Mouse (Mus musculus) monocyte, adult 5-6 weeks (primary cell): ENCODE measurements around the gene Sigirr. TPM values are rescaled to one million over a fixed set of nuclear protein-coding genes. Genes with fewer than 3 reads are reported as not detected.

Experiments used
- ATAC-seq: fragments of 153-309, 156-312 bp; replicated peaks from 2 replicates; pipeline ENCODE4 v1.8.0; 2017; ENCODE audit warnings: mild to moderate bottlenecking; ENCODE audit not compliant: low TSS enrichment, insufficient number of reproducible peaks, severe bottlenecking, poor library complexity, low FRiP score
- total RNA-seq: library from RNA; stranded (forward); fragments of 200-1000, 200-491, 200-594 nt; gene quantifications from 3 replicates; pipeline ENCODE4 v1.2.3, GENCODE M21; 2017

The Sigirr gene
- total RNA-seq, 1 experiment from 2014 or later, result 9.1 TPM

GRCm38 (mm10) chr7:141115874-141116273, 15.5 kb upstream of the Sigirr start:
- no peak for ATAC-seq

DNA sequence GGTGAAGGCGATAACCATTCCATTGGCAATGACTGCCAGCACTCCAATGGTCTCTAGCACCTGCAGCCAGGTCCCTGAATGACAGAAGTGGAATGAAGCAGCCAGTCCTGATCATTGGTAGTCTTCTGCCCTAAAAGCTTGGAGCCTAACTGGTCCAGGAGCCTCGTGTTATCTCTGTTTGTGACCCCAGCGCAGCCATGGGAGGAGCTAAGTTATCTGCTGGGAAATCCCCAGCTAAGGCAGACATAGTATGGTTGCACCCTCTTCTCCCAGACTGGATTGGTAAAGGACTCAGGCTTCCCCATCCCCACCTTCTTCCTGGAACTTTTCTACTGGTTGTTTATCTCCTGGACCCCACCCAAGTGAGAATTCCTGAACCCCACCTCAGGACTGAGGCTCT, 2.8 kb upstream of the Sigirr start:
- no peak for ATAC-seq

DNA sequence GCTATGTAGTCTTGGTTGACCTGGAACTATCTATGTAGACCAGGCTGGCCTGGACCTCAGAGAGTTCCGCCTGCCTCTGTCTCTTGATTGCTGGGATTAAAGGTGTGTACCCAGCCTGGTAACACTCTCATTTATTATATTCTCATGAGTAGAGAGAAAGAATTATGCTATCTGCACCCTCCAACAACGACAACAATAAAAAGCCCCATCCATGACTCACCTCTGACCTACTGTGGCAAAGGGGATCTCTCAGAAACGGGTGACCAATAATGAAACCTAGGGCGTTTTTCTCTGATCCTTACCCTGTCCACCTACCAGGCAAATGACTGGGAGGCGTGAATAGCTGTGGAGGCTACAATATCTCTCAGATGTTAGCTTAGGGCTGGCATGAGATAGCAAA, 3.2 kb downstream of the Sigirr start:
- no peak for ATAC-seq

GRCm38 (mm10) chr7:141096649-141097056, 3.7 kb downstream of the Sigirr start:
- peak; percentile 55 for ATAC-seq

- ATAC-seq, result no peak
These were observed 4.4 kb downstream of the Sigirr start for GRCm38 (mm10) chr7:141096021-141096420.

DNA sequence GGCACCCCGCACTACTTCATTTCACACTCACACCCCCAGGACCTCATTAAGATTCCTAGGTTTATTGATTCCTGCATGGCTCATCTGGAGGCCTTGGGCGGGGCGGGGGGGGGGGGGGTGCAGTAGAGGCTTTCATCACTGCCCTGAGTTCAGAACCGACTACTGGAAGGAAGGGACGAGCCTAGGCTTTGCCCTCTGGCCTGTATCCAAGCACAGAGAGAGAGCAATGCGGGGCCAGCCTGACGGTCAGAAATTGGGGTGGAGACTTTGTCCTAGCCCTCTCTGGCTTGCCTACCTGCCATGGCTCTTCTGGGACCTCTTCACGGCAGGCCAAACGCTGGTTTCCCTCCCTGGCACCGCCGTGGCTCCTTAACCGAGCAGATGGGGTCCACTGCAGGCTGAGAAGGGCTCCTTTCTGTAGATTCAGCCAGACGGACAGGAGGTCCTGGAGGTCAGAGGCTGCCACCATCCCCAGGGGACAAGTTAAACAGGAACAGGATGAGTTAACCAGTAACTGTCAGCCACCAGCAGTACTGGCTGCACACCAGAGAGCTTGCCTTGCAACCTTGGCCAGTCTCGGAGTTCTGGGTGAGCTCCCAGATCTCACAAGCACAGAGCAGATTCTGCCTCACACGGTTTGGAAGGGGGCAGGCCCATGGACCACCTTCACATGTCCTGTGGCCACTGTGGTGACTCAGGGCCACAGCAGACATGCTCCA, 5.7 kb downstream of the Sigirr start:
- no peak for ATAC-seq

DNA sequence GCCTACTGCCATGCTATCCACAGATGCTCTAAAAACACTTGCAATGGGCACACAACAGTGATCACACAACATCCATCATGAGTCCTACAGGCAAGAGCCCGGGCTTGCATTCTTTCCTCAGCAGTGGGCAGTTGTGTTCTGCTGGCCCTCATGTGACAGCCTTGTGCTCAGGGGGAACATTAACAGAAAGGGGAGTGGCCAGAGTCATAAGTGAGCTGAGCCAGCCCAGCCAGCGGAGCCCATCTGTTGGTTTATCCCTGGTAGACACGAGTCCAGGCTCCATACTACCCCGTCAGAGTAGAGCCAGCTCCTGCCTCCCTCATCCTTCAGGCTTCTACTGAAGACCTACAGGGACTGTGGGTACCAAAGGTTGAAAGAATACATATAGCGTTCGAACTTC, 6.4 kb downstream of the Sigirr start:
- no peak for ATAC-seq

- peak; percentile 65 for ATAC-seq
These were observed 8.2 kb downstream of the Sigirr start for GRCm38 (mm10) chr7:141092051-141092735.

- no peak for ATAC-seq
These were observed 10.1 kb downstream of the Sigirr start for GRCm38 (mm10) chr7:141090228-141090627.

DNA sequence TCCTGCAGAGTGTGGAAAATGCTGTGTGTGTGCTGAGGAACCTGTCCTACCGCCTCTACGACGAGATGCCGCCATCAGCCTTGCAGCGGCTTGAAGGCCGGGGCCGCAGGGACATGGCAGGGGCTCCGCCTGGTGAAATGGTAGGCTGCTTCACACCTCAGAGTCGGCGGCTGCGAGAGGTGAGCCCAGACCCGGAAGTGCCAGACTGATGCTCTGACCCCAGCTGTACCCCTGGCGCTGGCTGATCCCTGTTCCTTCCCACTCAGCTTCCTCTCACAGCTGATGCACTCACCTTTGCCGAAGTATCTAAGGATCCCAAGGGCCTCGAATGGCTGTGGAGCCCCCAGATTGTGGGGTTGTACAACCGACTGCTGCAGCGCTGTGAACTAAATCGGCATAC, 11.9 kb downstream of the Sigirr start:
- ATAC-seq, result 0 out of 2 replicates have a peak, but pooled peaks have one; percentile 40

GRCm38 (mm10) chr7:141087894-141088293, 12.5 kb downstream of the Sigirr start:
- no peak; the same call in 1 of the 2 replicates for ATAC-seq

GRCm38 (mm10) chr7:141079481-141080449, 20.6 kb downstream of the Sigirr start:
- ATAC-seq, result no peak

GRCm38 (mm10) chr7:141078876-141079275, 21.5 kb downstream of the Sigirr start:
- no peak for ATAC-seq

DNA sequence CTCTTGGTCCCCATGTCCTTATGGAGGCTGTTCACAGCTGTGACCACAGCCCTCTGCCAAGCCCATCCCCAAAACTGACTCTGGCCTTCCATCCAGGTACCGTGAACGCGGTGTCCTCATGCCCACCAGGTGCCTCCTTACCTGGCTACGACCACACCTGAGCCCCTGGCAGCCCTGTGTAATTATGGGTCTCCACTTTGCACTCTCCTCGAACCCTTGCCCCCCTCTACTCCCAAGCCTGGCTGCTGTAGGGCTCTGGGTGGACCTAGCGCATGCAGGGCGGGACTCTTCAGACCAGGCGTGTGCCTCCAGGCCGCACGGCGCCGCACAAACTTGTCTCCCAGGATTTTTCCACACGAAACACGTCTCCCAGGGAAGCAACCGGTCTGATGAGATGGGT, 22.5 kb downstream of the Sigirr start, which contains the start of gene Pkp3:
Pkp3 (plus strand) TSS at position 378 of the 400 bp plus-strand sequence.
- ATAC-seq, result no peak

GRCm38 (mm10) chr7:141073782-141074181, 26.6 kb downstream of the Sigirr start:
- no peak for ATAC-seq

DNA sequence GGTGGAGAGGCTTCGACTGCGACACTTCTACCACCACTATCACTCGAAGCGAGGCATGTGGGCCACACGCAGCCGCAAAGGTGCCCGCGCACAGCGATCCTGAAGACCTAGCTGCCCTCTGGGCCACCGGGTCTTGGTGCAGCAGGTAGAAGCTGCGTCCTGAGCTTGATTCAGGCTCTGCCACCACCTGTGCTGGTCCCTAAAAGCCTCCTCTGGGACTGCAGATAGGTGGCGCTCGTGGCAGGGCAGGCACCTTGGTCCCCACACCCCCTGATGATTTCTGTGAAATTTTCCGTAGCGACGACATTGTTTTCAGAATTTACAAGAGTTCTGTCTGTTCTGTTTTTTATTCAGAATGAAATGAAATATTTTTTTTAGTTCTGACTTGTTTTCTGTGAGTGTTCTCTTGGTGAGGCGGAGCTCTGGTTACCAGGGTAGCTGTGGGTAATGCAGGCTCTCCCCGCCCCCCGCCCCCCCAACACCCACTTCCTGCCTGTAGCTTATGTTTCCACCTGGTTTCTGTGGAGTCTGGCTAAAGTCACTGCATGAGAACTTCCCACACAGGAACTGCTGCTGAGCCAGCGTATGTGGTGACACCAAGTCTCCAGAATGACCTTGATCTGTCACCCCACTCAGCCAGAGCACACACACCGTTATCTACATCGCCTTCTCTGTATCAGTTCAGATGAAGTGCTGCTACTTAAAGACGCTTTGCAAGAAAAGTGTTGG, 28.2 kb downstream of the Sigirr start:
- ATAC-seq, result 0 out of 2 replicates have a peak, but pooled peaks have one; percentile 34

DNA sequence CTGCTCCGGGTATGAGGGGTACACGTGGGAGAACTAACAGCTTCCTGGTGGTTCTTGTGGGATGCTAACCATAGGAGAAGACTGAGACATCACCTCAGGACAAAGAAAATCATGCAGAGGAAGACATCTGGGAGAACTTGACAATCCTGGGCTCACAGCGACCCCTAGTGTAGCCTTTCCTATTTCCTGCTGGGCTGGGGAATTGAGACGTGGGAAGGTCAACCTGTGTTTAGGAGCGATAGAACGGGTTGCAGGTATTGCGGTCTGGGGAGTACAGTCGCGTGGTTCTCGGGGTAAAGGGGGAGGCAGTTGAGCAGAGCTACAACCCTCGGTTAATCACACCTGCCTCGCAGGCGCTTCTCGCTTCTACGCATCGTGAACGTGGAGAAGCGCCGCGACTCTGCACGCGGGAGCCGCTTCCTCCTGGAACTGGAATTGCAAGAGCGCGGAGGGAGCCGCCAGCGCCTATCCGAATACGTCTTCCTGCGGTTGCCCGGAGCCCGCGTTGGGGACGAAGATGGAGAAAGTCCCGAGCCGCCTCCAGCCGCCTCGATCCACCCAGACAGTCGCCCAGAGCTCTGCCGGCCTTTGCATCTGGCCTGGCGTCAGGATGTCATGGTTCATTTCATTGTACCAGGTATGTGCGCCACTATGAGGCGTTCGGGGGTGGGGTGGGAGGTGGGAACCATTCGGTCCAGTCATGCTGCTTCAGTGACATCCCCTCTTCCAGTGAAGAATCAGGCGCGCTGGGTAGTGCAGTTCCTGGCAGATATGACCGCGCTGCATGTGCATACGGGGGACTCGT, 30.1 kb downstream of the Sigirr start:
- ATAC-seq, result peak; percentile 51; the same call in 1 of the 2 replicates

GRCm38 (mm10) chr7:141068351-141068750, 32.0 kb downstream of the Sigirr start:
- no peak for ATAC-seq
